Mouse (Mus musculus) layer of hippocampus, postnatal 10 days (tissue): Measurements from ENCODE around the gene Pygo1. TPM values are rescaled to one million over a fixed set of nuclear protein-coding genes. Genes with fewer than 3 reads are reported as not detected.

ENCODE experiments used
- DNase-seq, 2 experiments: peaks; one replicate each; pipeline ENCODE4 v3.0.0; 2021; ENCODE audit warnings: low spot score in 2 of 2
- long read RNA-seq: library from polyadenylated mRNA; stranded (forward); transcript quantifications from one replicate; pipeline ENCODE4 v2.0.0, GENCODE M21; 2023
- total RNA-seq, 2 experiments: library from RNA; stranded (reverse); gene quantifications; 2 replicates each; pipeline ENCODE4 v1.2.3; 2021

The Pygo1 gene
- total RNA-seq: 10 to 100 TPM; 28.3 to 31.2 TPM
- long read RNA-seq, full-length matches to known transcripts: 5 of 12 reads
- long read RNA-seq, partial matches to known transcripts: 0 of 12 reads
- long read RNA-seq, other reads (novel, unspliced or antisense): 7 of 12 reads

DNA sequence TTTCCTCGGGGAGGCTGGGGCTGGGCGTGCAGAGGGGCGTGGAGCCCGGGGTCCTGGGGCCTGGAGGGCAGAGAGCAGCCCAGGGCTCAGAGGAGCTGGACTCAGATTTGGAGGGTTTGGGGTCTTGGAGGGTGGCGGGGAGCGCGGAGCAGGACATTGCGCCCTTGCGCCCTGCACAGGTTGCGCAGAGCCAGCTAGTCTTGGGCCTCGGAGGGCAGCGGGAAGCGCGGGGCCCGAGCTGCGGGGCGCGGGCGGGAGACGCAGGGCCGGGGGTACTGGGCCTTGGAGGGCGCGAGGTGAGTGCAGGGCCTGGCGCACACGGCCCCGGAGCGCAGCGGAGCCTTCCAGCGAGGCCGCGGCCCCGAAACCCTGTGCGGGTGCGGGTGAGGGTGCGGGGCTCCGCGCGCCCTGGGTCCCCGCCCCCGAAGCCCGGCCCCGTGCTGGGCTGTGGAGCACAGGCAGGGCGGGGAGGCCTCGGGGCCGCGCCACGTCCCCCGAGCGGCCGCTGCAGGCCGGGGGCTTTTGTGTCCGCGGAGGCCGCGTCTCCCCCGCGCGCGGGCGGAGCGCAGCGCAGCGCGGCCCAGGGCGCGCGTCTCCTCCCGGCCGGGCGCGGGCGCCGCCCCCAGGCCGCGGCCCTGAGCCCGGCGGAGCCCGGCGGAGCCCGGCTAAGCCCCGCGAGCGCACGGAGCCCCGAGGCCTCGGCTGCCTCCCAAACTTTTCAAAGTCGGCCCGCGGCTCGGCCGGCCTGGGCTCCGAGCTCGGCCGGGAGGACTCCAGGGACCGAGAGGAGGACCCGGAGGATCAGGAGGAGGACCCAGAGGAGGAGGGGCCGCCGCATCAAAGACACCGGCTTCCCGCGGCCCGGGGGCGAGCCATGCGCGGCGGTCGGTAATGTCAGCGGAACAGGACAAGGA is at the start of gene Pygo1:
Gene Pygo1 (plus strand): TSS at position 625 of the 914 bp plus-strand sequence.
- DNase-seq: peak; percentile 42 to 69

DNA sequence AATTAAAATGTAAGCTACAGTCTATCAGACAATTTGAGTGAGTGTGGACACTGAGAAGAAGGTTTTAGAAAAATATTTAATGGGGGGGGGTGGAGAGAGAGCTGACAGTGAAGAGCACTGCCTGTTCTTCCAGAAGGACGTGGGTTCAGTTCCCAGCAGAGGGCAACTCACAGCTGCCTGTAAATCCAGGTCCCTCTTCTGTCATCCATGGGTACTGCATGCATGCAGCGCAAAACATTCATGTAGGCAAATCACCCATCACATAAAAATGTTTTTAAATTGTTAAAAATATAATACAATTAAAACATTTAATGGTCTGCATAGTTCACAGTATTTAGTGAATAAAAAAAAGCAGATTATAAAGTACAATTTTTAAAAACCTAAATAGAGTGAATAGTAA is 49.6 kb upstream of the Pygo1 start:
- no peak for DNase-seq

DNA sequence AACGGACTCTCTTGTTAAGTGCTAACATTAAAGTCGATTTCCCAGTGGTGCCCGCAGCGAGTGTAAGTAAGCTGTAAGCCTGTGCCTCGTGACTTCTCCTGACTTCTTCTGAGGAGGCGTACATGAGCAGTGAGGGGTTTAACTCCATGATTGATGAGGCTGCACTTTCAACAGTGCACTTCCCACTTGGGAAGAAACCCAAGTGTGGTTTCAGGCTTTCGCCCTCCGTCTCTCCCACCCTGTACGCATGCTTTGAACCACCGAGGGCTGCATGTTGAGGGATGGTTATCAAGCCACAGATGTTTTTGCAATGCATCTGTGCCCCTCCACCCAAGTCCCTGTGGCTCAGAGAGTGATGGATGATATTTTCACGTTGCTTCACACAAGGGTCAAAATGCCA is 47.5 kb upstream of the Pygo1 start:
- DNase-seq: no peak

DNA sequence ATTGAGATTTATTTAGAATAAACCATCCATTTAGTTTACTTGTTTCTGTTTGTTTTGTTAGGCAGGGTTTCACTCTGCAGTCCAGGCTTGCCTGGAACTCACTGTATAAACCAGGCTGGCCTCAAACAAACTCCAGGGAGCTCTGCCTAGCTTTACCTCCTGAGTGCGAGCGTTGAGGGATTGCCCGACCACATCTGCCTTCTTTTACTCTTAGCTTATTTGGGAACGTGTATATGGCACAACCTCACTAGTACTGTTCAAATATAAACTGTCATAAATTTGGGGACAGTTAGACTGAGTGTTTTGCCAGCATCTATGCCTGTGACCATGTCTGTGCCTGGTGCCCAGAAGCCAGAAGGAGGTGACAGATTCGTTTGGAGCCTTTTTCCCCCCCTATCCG is 46.8 kb upstream of the Pygo1 start:
- DNase-seq: no peak

DNA sequence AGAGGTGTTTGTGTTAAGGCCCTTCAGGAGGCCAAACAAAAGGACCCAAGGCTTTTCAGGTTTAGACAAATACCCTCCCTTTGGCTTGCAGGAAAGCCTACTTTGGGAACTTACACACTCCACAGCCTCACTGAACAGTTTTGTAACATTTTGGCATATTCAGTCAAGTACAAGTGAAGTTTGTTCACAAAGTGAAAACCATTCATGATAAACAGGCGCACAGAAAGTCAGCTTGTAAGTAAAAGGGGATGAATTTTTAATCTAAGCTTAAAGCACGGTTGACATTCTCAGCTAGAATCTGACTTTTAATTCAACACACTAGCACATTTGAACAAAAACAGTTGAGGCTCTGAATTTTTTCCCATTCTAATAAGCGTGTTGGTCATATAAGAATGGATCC is 45.8 kb upstream of the Pygo1 start:
- no peak for DNase-seq

DNA sequence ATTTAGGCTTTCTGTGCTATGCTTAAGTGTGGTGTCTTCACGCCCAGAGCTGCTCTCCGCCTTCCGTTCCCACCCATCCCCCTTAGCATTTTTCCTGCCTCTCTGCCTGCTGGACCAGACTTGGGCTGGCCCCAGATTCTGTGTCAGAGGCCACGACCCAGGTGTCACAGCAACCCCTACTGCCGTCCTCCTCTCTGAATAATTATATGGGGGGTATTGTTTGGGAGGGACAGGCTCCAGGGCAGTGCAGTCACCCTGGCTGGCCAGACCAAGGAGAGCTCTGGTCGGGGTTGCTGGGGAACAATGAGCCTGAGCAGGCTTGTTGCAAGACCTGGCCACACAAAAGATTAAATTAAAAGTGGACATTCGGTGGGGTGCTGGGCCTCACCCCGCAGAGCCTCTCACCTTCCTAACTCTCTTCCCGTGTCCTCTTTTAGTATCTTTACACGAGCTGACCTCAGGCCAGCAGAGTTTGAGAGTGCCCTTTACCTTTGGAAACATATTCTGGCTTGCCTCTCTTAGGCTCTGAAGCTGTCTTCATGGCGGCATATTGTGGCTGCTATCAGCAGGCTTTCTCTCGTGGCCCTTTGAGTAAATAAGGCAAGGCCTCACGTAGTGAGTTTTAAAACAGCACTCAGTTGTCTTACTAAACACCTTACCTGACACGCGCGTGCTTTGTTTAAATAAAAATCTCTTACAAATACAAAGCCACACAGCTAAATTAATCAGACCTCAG is 45.1 kb upstream of the Pygo1 start:
- DNase-seq: no peak

DNA sequence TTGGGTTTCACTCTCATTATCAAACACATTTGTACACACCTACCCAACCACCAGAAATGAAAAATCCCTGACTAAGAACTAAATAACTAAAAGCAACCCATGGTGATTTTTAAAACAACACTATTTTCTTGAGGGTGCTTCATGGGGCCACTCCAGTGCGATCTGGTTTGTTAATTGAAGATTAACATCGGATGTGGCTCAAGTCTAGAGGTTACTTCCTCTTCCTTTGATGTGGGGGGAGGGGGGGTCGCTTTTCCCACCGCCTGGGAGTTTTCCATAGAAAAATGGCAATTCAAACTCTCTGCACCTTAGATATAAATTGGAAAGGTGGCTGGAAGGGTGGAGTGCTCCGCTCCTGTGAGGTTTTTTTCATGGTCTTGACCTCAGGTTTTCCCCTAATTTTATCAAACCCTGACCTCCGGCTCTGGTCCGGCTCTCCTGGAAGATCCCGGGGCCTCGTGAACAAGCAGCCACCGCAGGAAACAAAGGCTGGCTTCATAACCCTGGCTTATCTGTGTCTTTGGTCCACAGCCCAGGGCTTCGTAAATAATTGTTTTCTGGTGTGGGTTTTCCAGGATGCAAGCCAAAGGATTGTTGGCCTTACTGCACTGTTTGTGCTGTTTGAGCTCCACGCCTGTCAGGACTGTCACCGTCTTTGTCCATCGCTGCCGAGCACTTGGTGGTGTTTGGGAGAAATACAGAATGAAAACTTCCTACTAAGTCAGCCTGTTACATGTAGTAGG is 44.2 kb upstream of the Pygo1 start:
- no peak for DNase-seq

DNA sequence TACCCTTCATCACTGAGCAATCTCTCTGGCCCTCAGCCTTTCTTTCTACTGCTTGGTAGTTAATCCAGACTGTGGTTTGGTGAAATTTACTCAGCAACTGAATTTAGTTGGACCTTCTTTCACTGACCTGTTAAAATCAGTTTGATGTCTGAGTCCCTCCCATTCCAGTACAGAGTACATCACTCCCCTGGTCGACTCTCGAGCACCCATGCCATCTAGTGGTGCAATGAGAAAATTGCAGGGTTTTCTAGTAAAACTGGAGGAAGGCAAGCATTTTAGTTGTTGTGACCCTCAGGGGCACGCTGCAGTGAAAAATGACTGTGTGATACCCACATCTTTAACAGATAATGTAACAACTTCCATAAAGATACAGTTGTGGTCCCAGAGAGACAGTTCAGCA is 41.5 kb upstream of the Pygo1 start:
- DNase-seq: peak; percentile 42 to 64

DNA sequence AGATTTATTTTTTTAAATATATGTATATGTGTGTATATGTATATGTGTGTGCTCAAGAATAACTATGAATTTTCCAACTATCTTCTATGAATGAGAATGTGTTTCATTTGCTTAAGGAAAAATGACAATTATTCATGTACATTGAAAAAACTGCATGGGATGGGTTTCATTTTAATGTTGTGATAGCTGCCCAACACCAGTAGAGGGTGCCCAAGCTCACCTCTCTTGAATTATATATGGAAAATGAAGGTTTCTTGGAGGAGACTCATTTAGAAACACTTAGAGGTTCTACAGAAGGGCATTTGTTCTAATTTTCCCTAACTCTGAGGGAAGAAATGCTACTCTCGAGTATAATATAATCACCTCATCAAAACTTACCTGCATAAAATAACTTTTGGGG is 35.7 kb upstream of the Pygo1 start:
- peak in 1 of 2 experiments; percentile 33 for DNase-seq

DNA sequence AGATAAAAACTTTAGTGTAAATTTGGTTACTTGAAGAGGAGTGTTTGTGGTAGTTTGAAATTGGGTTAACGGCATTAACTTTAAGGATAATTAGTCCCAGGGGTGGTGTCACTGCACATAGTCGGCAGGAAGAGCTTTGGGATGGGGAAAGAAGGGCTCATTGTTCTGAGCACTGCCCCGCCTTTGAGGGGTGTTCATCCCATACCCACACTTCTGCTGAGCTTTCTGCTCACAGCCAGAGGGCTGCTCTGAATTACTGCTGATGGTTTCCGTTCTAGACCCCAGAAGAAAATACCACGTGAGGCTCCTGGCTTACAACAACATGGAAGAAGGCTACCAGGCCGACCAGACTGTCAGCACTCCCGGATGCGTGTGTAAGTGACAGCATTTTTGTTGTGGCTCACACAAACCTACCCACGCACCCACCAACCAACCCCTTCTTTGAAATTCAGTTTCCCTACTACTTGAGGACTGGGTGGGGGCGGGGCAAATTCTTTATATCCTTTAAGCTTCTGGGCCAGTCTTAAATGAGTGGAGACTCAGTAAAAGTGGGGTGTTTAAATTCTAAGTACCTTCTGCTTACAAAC is 34.9 kb upstream of the Pygo1 start:
- no peak for DNase-seq

DNA sequence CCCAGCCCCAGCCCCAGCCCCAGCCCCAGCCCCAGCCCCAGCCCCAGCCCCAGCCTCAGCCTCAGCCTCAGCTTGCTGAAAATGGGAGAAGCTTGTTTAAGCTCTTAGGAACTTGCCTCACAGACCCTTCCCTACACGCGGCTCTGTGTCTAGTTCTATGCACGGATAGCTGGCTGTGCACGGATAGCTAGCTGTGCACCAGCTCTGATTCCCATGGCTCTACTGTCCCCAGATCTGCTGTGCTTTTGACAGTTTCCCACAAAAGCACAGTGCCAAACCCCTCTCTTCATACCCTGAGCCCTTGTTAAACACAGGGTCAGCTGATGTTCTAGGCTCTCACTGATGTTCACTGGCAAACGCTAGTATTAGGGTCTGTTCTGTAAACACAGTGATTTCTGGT is 32.7 kb upstream of the Pygo1 start:
- no peak for DNase-seq

DNA sequence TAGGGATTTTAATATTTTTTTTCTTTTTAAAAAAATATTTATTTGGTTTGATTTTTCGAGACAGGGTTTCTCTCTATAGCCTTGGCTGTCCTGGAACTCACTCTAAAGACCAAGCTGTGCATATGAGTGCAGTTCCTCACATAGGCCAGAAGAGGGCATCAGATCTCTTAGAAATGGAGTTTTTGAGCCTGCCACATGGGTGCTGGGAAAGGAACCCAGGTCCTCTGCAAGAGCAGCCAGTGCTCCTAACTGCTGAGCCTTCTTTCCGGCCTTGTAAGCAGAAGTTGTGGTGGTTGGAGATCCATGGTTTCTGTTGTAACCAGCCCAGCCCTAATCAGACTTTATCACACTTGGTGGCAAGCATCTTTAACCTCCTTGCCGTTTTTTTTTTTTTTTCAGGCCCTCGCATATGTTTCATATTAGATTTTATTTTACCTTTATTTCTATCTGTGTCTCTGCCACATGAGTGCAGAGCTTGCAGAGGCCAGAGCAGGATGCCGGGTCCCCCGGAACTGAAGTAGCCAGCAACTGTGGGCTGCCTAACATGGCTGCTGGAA is 30.6 kb upstream of the Pygo1 start:
- DNase-seq: no peak

DNA sequence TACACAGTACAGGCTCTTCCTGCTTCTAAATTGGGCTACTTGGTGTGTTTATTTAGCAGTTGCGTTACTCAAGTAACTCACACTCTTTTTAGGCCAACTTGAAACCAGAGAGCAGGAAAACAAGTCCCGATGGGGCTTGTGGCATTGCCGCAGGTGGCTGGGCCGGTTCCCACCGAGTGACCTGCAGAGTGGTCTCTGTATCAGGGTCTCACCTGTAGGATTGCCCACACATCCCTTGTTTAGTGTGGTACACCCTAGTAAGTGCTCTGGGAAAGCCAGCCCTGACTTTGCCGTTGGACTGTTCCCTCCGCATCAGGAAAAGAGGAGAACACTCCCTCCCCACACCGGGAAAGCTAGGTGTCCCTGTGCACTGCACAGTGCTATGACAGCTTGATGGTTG is 23.4 kb upstream of the Pygo1 start:
- no peak for DNase-seq

DNA sequence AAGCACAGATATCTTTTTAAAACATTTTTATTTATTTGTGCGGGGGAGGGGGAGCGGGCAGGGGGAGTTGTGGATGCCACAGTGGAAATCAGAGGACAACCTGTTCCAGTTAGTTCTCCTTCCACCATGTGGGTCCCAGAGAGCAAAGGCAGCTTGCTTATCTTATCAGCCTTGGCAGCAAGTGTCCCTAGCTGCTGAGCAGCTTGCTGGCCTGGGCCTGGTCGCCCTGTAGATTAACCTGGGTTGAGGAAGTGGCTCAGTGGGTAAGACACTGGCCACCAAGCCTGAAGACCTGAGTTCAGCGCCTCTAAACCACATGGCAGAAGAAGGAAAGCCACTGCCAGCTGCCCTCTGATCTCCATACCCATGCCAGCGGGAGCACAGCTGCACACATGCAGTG is 22.8 kb upstream of the Pygo1 start:
- no peak for DNase-seq

DNA sequence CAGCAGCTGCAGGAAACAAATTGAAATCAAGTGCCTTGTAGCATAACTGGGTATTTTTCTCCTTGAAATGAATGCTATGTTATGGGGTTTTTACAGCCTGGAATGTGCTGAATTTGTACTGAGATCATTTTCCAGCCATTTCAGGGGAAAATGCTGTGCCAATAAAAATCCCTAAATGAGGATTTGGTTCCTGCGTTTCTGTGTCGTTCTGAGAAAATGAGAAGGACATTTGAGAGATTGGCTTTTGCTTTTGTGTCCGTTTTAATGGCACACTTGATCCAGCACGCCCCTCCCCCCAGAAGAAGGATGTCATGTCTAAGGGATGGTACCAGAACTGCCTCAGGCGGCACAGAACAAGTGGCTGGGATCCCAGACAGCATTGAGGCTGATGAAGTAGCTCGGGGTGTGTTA is 18.7 kb upstream of the Pygo1 start:
- DNase-seq: peak in 1 of 2 experiments; percentile 30

DNA sequence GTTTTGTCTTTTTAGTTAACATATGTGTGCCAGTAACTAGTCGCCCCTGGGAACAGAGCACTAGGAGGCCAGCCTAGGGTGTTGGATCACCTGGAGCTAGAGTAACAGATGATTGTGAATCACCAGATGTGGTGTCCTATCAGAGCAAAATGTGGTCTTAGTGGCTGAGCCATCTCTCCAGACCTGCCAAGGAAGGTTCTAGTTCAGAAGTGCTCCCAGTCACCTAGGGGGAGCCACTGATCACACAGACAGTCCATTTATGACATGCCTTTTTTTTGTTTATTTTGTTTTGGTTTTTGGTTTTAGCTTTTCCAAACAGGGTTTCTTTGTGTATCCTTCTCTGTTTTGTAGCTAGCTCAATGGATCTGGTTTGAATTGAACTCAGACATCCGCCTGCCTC is 14.1 kb upstream of the Pygo1 start:
- no peak for DNase-seq

DNA sequence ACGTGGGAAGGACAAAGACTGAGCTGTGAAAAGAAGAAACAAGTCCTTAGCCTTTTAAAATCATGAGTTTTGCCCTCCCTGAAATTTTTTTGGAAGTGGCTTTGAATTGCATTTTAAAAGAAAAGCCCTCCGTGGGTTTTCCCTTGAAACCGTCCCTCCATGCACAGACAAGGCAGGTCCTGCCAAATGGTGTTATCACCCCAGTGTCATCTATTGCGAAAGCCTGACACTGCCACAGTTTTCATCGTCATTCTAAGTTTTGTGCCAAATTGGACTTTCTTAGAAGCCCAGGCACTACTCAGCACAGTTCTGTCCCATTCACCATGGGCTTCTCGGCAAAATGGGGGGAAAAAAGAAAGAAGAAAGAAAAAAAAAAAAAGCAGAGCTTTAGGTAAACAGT is 11.9 kb upstream of the Pygo1 start:
- DNase-seq: no peak

DNA sequence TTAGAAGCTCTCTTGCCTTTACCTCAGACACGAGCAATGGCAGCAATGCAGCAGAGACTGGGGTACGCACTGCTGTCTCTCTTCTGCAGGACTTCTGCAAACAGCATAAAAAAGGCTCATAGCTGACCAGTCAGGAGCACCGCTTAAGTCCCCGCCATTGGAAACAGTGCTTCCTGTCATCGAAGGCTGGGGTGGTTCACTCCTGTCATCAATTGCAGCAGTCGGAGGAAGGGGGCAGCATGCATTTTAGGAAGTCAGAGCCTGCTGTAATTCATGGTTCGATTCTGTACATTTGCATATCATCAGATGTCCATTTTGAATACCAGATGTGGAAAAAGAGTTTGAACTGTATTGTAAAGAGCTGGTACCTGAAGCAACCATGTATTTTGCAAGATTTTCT is 9.7 kb upstream of the Pygo1 start:
- DNase-seq: no peak

DNA sequence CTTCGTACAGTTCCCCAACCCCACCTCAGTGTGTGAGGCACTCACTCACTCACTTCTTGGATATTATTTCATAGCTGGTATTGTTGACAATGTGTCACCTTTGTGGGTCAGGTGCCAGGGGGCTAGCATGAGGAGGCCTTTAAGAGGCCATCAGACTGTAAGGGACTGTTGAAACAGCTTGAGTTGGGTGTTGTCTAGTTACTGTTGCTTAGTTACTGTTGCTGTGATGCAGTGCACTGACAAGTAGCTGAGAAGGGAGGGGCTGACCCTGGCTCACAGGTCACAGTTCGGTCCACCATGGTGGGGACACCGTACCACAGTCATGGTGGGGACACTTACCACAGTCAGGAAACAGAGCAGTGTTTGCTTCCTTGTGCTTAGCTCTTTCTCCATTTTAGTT is 2.4 kb upstream of the Pygo1 start:
- DNase-seq: no peak

DNA sequence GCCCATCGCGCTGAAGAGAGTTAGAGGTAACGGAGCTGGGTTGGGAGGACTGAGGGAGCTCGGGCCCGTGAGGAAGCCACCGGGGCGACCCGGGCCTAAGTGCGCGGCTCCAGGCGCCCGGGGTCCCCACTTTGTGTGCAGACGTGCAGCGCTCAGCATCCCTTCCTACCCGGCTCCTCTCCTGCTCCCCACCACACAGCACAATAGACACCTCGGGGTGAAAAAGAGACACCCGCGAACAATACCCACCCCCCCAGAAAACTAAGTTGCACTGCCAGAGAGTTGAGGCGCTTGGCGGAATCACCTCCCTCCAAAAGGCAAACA is 452 bp downstream of the Pygo1 start:
- DNase-seq: peak in 1 of 2 experiments; percentile 55

DNA sequence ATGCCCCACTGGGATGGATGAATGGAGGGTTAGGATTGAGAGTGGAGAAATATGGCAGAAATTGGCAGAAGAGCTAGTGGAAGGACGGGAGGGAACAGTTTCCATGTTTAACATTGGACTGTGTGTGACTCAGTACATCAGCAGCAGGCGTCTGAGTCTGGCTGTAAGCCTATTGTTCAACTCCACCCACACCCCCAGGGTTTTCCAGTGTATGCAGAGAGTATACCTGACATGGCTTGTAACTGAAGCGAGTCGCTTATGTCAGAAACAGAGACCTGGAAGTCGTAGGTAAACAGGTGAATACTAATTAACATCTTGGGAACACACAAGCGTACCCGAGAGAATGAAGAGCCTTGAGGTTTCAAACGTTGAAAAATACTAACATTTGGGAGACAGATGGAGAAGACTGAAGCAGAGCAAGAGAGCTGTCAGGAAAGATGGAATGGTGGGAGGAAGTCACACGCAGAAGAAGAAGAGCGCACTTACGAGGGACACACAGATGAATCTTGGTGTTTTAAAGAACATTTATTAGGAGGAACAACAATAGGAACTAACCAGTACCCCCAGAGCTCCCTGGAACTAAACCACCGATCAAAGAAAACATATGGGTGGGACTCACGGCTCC is 5.8 kb downstream of the Pygo1 start:
- DNase-seq: peak; percentile 27 to 50
